Mouse (Mus musculus): ENCODE measurements around the gene Rbm24.

The Rbm24 gene

GRCm38 (mm10) chr13:46438960-46439359 is 20.7 kb downstream of the Rbm24 start:
- DNase-seq (ENCODE audit: low read depth, low spot score) = no peak

DNA sequence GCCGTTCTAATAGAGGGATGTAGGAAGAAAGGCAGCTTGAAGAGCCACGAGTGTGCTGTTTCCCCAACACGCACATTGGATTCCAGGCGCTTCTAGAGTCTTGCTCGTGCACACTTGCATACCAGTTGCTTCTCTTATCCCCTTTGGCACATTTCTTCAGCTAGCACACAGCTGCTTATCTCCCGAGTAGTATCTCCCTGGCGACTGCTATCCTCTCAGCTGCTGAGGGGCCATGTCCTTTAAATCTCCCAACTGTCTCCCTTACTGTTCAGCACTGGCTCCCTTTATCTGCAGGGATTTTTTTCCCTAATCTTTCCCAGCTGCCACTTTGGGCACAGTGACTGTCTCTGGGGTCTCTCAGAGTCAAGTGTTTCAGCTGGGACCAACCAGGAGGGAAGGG is 25.8 kb downstream of the Rbm24 start:
- DNase-seq (ENCODE audit: low read depth, low spot score) = no peak

DNA sequence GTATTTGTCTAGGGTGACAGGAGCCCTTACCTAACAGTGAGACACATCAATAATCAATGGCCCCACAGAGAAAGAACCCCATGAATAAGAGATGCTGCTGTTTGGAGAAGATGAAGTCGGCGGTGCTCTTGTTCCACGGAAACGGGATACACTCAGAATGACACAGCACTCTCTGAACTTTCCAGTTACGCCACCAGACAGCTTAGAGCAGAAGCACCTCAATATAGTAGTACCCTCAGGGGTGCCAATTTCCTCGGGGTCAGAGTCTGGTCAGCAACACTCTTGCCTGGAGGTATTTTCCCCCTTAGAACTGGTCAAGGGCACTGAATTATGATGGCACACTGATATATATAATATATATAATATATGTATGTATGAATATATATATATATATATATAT is 27.8 kb downstream of the Rbm24 start:
- DNase-seq (ENCODE audit: low read depth, low spot score) = no peak

DNA sequence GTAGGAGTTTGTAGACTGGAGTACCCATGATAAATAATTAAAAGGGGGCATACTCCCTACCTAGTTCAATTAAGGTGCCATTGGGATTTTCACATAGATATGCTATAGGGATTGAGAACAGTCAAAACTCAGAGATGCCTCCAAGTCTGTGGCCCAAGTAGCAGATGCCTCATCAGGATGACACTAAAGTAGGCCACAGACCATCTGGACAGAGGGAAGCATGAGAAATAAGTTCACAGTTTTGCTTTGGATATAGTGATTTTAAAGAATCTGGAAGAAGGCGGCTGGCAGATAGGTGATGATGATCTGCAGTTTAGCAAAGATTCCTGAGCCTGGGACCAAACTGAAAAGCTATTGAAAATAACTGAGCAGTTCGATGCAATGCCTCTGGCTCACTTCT is 30.0 kb downstream of the Rbm24 start:
- no peak for DNase-seq (ENCODE audit: low read depth, low spot score)

- no peak for DNase-seq (ENCODE audit: low read depth, low spot score)
Measured at GRCm38 (mm10) chr13:46449955-46450354, 31.7 kb downstream of the Rbm24 start.

DNA sequence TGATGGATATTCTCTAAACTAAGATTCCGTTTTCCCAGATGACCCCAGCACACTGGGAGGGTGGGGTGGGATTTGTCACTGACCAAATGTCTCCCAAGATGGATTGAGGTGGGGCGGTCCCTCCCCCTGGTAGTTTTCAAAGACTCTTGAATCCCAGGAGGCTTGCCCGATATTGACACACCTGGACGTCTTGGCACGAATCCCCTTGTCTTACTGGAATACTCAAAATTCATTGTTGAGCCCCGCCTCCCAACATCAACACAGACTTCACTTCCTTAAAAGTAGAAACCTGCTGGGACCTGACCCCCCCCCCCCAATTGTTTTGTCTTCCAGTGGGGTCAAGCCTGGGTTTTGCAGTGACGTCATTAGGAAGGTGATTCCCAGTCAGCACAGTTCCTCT is 32.4 kb downstream of the Rbm24 start:
- no peak for DNase-seq (ENCODE audit: low read depth, low spot score)

DNA sequence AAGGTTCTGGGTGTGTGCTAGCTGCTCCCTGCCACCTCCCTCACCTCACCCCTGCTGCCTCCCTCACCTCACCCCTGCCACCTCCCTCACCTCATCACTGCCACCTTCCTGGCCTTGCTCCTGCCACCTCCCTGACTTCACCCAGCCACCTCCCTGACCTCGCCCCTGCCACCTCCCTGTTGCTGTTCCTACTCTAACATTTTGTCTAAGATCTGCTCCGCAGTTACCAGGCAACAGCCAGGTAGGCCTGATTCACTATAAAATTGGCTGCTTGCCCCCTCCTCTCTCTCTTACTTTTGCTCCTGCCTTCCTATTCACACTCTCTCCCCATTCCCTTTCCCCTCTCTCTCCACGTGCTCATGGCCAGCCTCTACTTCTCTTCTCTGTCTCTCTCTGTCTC is 33.3 kb downstream of the Rbm24 start:
- DNase-seq (ENCODE audit: low read depth, low spot score) = no peak

DNA sequence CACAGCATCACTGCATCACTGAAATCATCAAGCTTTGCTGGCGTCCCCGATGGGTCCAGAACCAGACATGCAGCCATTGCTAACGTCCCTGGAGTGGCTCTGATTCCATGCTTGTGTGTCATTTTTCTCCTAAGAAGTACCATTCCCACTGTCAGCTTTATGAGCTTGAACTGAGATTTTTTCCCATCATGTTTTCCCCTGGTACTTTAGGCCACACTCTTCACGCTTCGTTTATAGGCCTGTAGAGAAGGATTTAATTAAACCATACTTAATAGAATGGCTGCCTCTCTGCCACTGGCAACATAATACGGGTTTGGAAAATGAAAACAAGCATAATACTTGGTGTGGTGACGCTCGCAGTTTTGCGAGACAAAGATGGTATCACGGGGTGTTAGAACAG is 41.3 kb downstream of the Rbm24 start:
- no peak for DNase-seq (ENCODE audit: low read depth, low spot score)

DNA sequence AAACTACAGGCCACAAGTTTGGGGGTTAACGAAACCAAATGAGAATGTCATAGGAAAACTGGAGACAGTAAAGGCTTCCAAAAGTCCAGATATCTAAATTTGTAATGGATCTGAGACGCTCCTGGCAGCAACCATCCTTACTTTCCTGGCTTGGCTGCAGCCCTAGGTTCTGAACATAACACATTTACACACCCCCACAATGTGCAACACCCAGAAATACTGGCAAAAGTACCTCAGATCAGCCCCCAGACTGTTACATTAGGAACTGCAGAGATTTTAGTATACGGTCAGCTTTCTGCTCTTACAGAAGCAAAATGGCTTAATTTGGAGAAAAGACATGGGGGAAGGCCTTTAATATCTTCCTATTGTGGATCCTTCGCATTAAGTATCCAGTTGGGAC is 44.0 kb downstream of the Rbm24 start:
- no peak for DNase-seq (ENCODE audit: low read depth, low spot score)

- no peak for DNase-seq (ENCODE audit: low read depth, low spot score)
Measured at GRCm38 (mm10) chr13:46463764-46464163, 45.5 kb downstream of the Rbm24 start.

GRCm38 (mm10) chr13:46468251-46468650 is 50.0 kb downstream of the Rbm24 start:
- no peak for DNase-seq (ENCODE audit: low read depth, low spot score)

DNA sequence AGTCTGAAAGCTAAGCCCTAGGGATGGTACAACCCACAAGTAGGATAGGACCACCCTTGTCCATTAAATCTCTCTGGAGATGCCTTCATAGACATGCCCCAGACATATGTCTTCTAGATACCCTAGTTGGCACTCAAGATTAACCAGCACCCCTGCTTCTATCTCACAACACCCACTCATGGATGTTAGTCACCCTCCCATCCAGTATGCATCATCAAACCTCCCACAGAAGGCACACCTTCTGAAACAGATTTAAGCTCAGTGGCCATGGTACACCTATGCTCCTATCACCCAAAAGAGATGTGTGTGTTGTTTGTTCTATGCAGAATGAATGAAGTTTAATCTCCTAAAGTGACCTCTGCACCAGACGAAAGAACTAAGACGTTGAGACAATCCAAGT is 51.3 kb downstream of the Rbm24 start:
- no peak for DNase-seq (ENCODE audit: low read depth, low spot score)

Measured in ES-CJ7 (cell line).